ENCODE assay signal across 8 mouse cellular contexts in genomic region chr12:113119516-113120410, GRCm38 (mm10). TPM values are rescaled to one million over a fixed set of nuclear protein-coding genes. Genes with fewer than 3 reads are reported as not detected.
DNase-seq lines count a peak whose midpoint lies in the region; ATAC-seq and TF ChIP-seq lines count a peak whose summit lies in the region.

No protein-coding gene starts in this region.

- H3K27me3 ChIP-seq in CH12.LX (replicated peaks), result no peaks in the 10 kb centered on the region
- no peaks in the 10 kb centered on the region for H3K27me3 ChIP-seq in embryonic facial prominence, embryonic 13.5 days
- H3K27me3 ChIP-seq in heart, embryonic 11.5 days (ENCODE audit: control insufficient read depth, insufficient read depth, low read length), result no peaks in the 10 kb centered on the region
- no peaks in the 10 kb centered on the region for H3K27me3 ChIP-seq in kidney, embryonic 14.5 days (ENCODE audit: control insufficient read depth, insufficient read depth, low read length)
- no peaks in the 10 kb centered on the region for H3K27me3 ChIP-seq in liver, embryonic 11.5 days (replicated peaks; ENCODE audit: control insufficient read depth, insufficient read depth, low read length)
- H3K27me3 ChIP-seq in stomach, postnatal 0 days (ENCODE audit: control insufficient read depth, insufficient read depth, low read length), result no peaks in the 10 kb centered on the region

- TF ChIP-seq POLR2A in CH12.LX (IDR thresholded peaks at IDR 0.05; ENCODE audit: low read depth, low read length), result no peak

- H3K4me2 ChIP-seq in CH12.LX (ENCODE audit: insufficient read depth, low read depth, poor library complexity, severe bottlenecking), result no peak overlapping the region
- H3K4me2 ChIP-seq in embryonic facial prominence, embryonic 13.5 days, result no peak overlapping the region
- H3K4me2 ChIP-seq in heart, embryonic 11.5 days, result no peak overlapping the region
- H3K4me2 ChIP-seq in kidney, embryonic 14.5 days (replicated peaks; ENCODE audit: low read depth, low read length), result no peak overlapping the region
- no peak overlapping the region for H3K4me2 ChIP-seq in liver, embryonic 11.5 days
- H3K4me2 ChIP-seq in stomach, postnatal 0 days (replicated peaks; ENCODE audit: low read depth), result no peak overlapping the region

- H3K79me2 ChIP-seq in CH12.LX (replicated peaks; ENCODE audit: control insufficient read depth, extremely low read depth, insufficient read depth, poor library complexity, severe bottlenecking), result no peaks in the 10 kb centered on the region

- ATAC-seq in embryonic facial prominence, embryonic 13.5 days (ENCODE audit: insufficient number of reproducible peaks, insufficient read depth, low FRiP score, low TSS enrichment, low read depth), result peak; percentile 26; the same call in 1 of the 2 replicates
- ATAC-seq in heart, embryonic 11.5 days (replicated peaks; ENCODE audit: insufficient number of reproducible peaks, low FRiP score, low TSS enrichment), result peak; percentile 22; the same call in 1 of the 2 replicates
- ATAC-seq in kidney, embryonic 14.5 days (ENCODE audit: low FRiP score, low TSS enrichment), result peak; percentile 29; the same call in 1 of the 2 replicates
- ATAC-seq in liver, embryonic 11.5 days (replicated peaks; ENCODE audit: low FRiP score), result peak; percentile 43; the same call in 1 of the 2 replicates
- ATAC-seq in stomach, postnatal 0 days (ENCODE audit: low FRiP score, low TSS enrichment), result peak; percentile 71; the same call in 1 of the 2 replicates

- in situ Hi-C loops in CH12.LX (cut with MboI; ENCODE audit: low pct_ligation_motif_present, low pct_unique_long_range_greater_than_20kb, low sequenced_read_pairs), result no loop called here

- H3K36me3 ChIP-seq in CH12.LX (replicated peaks in 1 of 2; ENCODE audit: control insufficient read depth in 1 of 2, insufficient read depth in 1 of 2, low read length in 1 of 2), result peaks cover 86 to 98% of the 10 kb centered on the region in 2 experiments
- peaks cover 93% of the 10 kb centered on the region for H3K36me3 ChIP-seq in embryonic facial prominence, embryonic 13.5 days
- peaks cover 38% of the 10 kb centered on the region for H3K36me3 ChIP-seq in heart, embryonic 11.5 days (ENCODE audit: control insufficient read depth, insufficient read depth, low read length)
- peaks cover 89% of the 10 kb centered on the region for H3K36me3 ChIP-seq in kidney, embryonic 14.5 days (ENCODE audit: control insufficient read depth, insufficient read depth, low read length)
- H3K36me3 ChIP-seq in liver, embryonic 11.5 days (ENCODE audit: control insufficient read depth, insufficient read depth, low read length), result peaks cover 77% of the 10 kb centered on the region
- peaks cover 47% of the 10 kb centered on the region for H3K36me3 ChIP-seq in stomach, postnatal 0 days (ENCODE audit: control insufficient read depth, insufficient read depth, low read length)

- TF ChIP-seq CTCF in CH12.LX (conservative IDR thresholded peaks at IDR 0.05 in 1 of 2, IDR thresholded peaks at IDR 0.05 in 1 of 2; ENCODE audit: low read depth in 2 of 2, low read length in 2 of 2), result peak; percentile 81 to 88
- TF ChIP-seq CTCF in stomach, postnatal 0 days (IDR thresholded peaks at IDR 0.05; ENCODE audit: low read depth), result peak; percentile 97

- peaks cover 4 to 31% of the 10 kb centered on the region in 2 experiments; a peak in 2 of 4 replicates for H3K4me1 ChIP-seq in CH12.LX (ENCODE audit: control insufficient read depth in 1 of 2, insufficient read depth in 2 of 2)
- H3K4me1 ChIP-seq in embryonic facial prominence, embryonic 13.5 days, result no peaks in the 10 kb centered on the region
- H3K4me1 ChIP-seq in heart, embryonic 11.5 days (ENCODE audit: control insufficient read depth, insufficient read depth, low read length), result peaks cover 9% of the 10 kb centered on the region; the same call in 1 of the 2 replicates
- H3K4me1 ChIP-seq in kidney, embryonic 14.5 days (ENCODE audit: control insufficient read depth, insufficient read depth, low read length), result no peaks in the 10 kb centered on the region
- no peaks in the 10 kb centered on the region for H3K4me1 ChIP-seq in liver, embryonic 11.5 days (replicated peaks; ENCODE audit: control insufficient read depth, insufficient read depth, low read length)
- no peaks in the 10 kb centered on the region for H3K4me1 ChIP-seq in stomach, postnatal 0 days (replicated peaks; ENCODE audit: control insufficient read depth, insufficient read depth)

- H3K27ac ChIP-seq in CH12.LX (ENCODE audit: insufficient read depth, low read depth), result no peak overlapping the region
- H3K27ac ChIP-seq in embryonic facial prominence, embryonic 13.5 days, result no peak overlapping the region
- H3K27ac ChIP-seq in heart, embryonic 11.5 days (ENCODE audit: low read depth, low read length), result 0 out of 2 replicates have a peak overlapping the region, but pooled peaks have one; percentile 22
- H3K27ac ChIP-seq in kidney, embryonic 14.5 days (ENCODE audit: low read depth, low read length), result no peak overlapping the region
- no peak overlapping the region for H3K27ac ChIP-seq in liver, embryonic 11.5 days (ENCODE audit: low read depth, low read length)
- no peak overlapping the region for H3K27ac ChIP-seq in stomach, postnatal 0 days (replicated peaks)

- TF ChIP-seq EP300 in CH12.LX (IDR thresholded peaks at IDR 0.05; ENCODE audit: low read length), result no peak
- TF ChIP-seq EP300 in stomach, postnatal 0 days (optimal IDR thresholded peaks at IDR 0.05), result no peak

- no peaks in the 10 kb centered on the region for H3K9me3 ChIP-seq in CH12.LX (replicated peaks; ENCODE audit: low read length)
- H3K9me3 ChIP-seq in embryonic facial prominence, embryonic 13.5 days, result no peaks in the 10 kb centered on the region
- no peaks in the 10 kb centered on the region for H3K9me3 ChIP-seq in heart, embryonic 11.5 days (replicated peaks; ENCODE audit: control insufficient read depth, low read length)
- no peaks in the 10 kb centered on the region for H3K9me3 ChIP-seq in kidney, embryonic 14.5 days (ENCODE audit: control insufficient read depth, low read length)
- H3K9me3 ChIP-seq in liver, embryonic 11.5 days (ENCODE audit: control insufficient read depth, low read length), result no peaks in the 10 kb centered on the region
- H3K9me3 ChIP-seq in stomach, postnatal 0 days (ENCODE audit: control insufficient read depth, low read length), result no peaks in the 10 kb centered on the region

- 84% methylated on average over 20 of the region's 20 CpGs for WGBS in embryonic facial prominence, embryonic 13.5 days
- 77% methylated on average over 20 of the region's 20 CpGs for WGBS in heart, embryonic 11.5 days (ENCODE audit: insufficient replicate concordance)
- WGBS in kidney, embryonic 14.5 days, result 85% methylated on average over 20 of the region's 20 CpGs
- 88% methylated on average over 20 of the region's 20 CpGs for WGBS in liver, embryonic 11.5 days
- WGBS in stomach, postnatal 0 days, result 84% methylated on average over 17 of the region's 20 CpGs

- DNase-seq in CH12.LX (ENCODE audit: extremely low read depth), result peak; percentile 69
- DNase-seq in adrenal gland, postnatal 36 days, result peak; percentile 85 to 89
- peak; percentile 58 for DNase-seq in liver, embryonic 11.5 days (ENCODE audit: low spot score)
- DNase-seq in naive thymus-derived CD4-positive, alpha-beta T cell, adult 2 months (ENCODE audit: low read depth), result peak; percentile 83
- DNase-seq in stomach, postnatal 0 days (ENCODE audit: low spot score), result peak; percentile 84

- dilution Hi-C loops in CH12.LX (cut with MboI; ENCODE audit: extremely low pct_ligation_motif_present, extremely low pct_unique_long_range_greater_than_20kb, low sequenced_read_pairs), result no loop called here

- H3K9ac ChIP-seq in CH12.LX (ENCODE audit: insufficient read depth, low read depth), result no peak overlapping the region
- H3K9ac ChIP-seq in embryonic facial prominence, embryonic 13.5 days, result no peak overlapping the region
- H3K9ac ChIP-seq in heart, embryonic 11.5 days (ENCODE audit: low read depth, low read length), result no peak overlapping the region
- no peak overlapping the region for H3K9ac ChIP-seq in kidney, embryonic 14.5 days (ENCODE audit: low read depth, low read length)
- H3K9ac ChIP-seq in liver, embryonic 11.5 days (ENCODE audit: low read depth, low read length), result no peak overlapping the region
- no peak overlapping the region for H3K9ac ChIP-seq in stomach, postnatal 0 days (ENCODE audit: low read length)

- H3K4me3 ChIP-seq in CH12.LX (replicated peaks in 1 of 3; ENCODE audit: low read depth in 2 of 3, low read length in 2 of 3, poor library complexity in 1 of 3), result no peak overlapping the region
- H3K4me3 ChIP-seq in embryonic facial prominence, embryonic 13.5 days, result no peak overlapping the region
- no peak overlapping the region for H3K4me3 ChIP-seq in heart, embryonic 11.5 days (ENCODE audit: low read depth, low read length)
- no peak overlapping the region for H3K4me3 ChIP-seq in kidney, embryonic 14.5 days (ENCODE audit: low read length)
- no peak overlapping the region for H3K4me3 ChIP-seq in liver, embryonic 11.5 days (ENCODE audit: low read depth, low read length)
- H3K4me3 ChIP-seq in stomach, postnatal 0 days (ENCODE audit: low read depth, low read length), result no peak overlapping the region

- peak; percentile 23 for TF ChIP-seq RAD21 in CH12.LX (IDR thresholded peaks at IDR 0.05; ENCODE audit: low read depth, low read length)

RNA-seq across cellular contexts. Expression of gene Crip2, which starts 20.3 kb away (rescaled TPM):
- total RNA-seq in CH12.LX (2012; rRNA removed) (6.8 and 7.7 TPM in 2 replicates), CH12.LX (2014; rRNA removed) (0.16 TPM in 1 of 2 replicates, not detected in the other)
- 0.89 and 1.9 TPM in 2 replicates for polyA plus RNA-seq in CH12.LX (2012; ENCODE audit: insufficient read length, low read depth)
- 10 to 100 TPM; 51.8 to 52.5 TPM for total RNA-seq in adrenal gland, postnatal 36 days (2021)
- 63.4 and 72.3 TPM in 2 replicates for polyA plus RNA-seq in embryonic facial prominence, embryonic 13.5 days (2015; fragmentation: Nextera tagmentation; extraction: Ambion mirVana)
- polyA plus RNA-seq in heart, embryonic 11.5 days (2014; fragmentation: Nextera tagmentation; extraction: Ambion mirVana), result 1,118 and 1,169 TPM in 2 replicates
- 162 and 174 TPM in 2 replicates for polyA plus RNA-seq in kidney, embryonic 14.5 days (2014; fragmentation: Nextera tagmentation; extraction: Ambion mirVana)
- 80.6 and 86.9 TPM in 2 replicates for polyA plus RNA-seq in liver, embryonic 11.5 days (2014; fragmentation: Nextera tagmentation; extraction: Ambion mirVana)
- 106 and 112 TPM in 2 replicates for polyA plus RNA-seq in stomach, postnatal 0 days (2015; fragmentation: Nextera tagmentation; extraction: Ambion mirVana)

RNA-seq across cellular contexts. Expression of gene Mta1, which starts 21.7 kb away (rescaled TPM):
- total RNA-seq in CH12.LX (2012; rRNA removed) (29.5 and 39.4 TPM in 2 replicates), CH12.LX (2014; rRNA removed) (11.5 and 12.7 TPM in 2 replicates)
- polyA plus RNA-seq in CH12.LX (2012; ENCODE audit: insufficient read length, low read depth), result 68.6 and 76.7 TPM in 2 replicates
- total RNA-seq in adrenal gland, postnatal 36 days (2021), result 10 to 100 TPM; 76.8 to 99.8 TPM
- 18.5 and 18.6 TPM in 2 replicates for polyA plus RNA-seq in embryonic facial prominence, embryonic 13.5 days (2015; fragmentation: Nextera tagmentation; extraction: Ambion mirVana)
- 12.3 and 14.7 TPM in 2 replicates for polyA plus RNA-seq in heart, embryonic 11.5 days (2014; fragmentation: Nextera tagmentation; extraction: Ambion mirVana)
- 23.0 and 26.2 TPM in 2 replicates for polyA plus RNA-seq in kidney, embryonic 14.5 days (2014; fragmentation: Nextera tagmentation; extraction: Ambion mirVana)
- polyA plus RNA-seq in liver, embryonic 11.5 days (2014; fragmentation: Nextera tagmentation; extraction: Ambion mirVana), result 17.7 and 19.2 TPM in 2 replicates
- 4.9 and 5.3 TPM in 2 replicates for polyA plus RNA-seq in stomach, postnatal 0 days (2015; fragmentation: Nextera tagmentation; extraction: Ambion mirVana)

RNA-seq across cellular contexts. Expression of gene Crip1, which starts 26.4 kb away (rescaled TPM):
- total RNA-seq in CH12.LX (2012; rRNA removed) (61.5 and 77.2 TPM in 2 replicates), CH12.LX (2014; rRNA removed) (1.6 and 2.0 TPM in 2 replicates)
- polyA plus RNA-seq in CH12.LX (2012; ENCODE audit: insufficient read length, low read depth), result 1.6 and 2.8 TPM in 2 replicates
- total RNA-seq in adrenal gland, postnatal 36 days (2021), result 10 to 100 TPM; 44.1 to 71.1 TPM
- polyA plus RNA-seq in embryonic facial prominence, embryonic 13.5 days (2015; fragmentation: Nextera tagmentation; extraction: Ambion mirVana), result 224 and 230 TPM in 2 replicates
- polyA plus RNA-seq in heart, embryonic 11.5 days (2014; fragmentation: Nextera tagmentation; extraction: Ambion mirVana), result 525 and 533 TPM in 2 replicates
- polyA plus RNA-seq in kidney, embryonic 14.5 days (2014; fragmentation: Nextera tagmentation; extraction: Ambion mirVana), result 194 and 281 TPM in 2 replicates
- 148 and 150 TPM in 2 replicates for polyA plus RNA-seq in liver, embryonic 11.5 days (2014; fragmentation: Nextera tagmentation; extraction: Ambion mirVana)
- 585 and 865 TPM in 2 replicates for polyA plus RNA-seq in stomach, postnatal 0 days (2015; fragmentation: Nextera tagmentation; extraction: Ambion mirVana)

RNA-seq across cellular contexts. Expression of gene Tedc1, which starts 36.5 kb away (rescaled TPM):
- total RNA-seq in CH12.LX (2012; rRNA removed) (14.0 and 16.2 TPM in 2 replicates), CH12.LX (2014; rRNA removed) (5.4 and 6.4 TPM in 2 replicates)
- 9.0 and 9.8 TPM in 2 replicates for polyA plus RNA-seq in CH12.LX (2012; ENCODE audit: insufficient read length, low read depth)
- 1 to 10 TPM; 1.7 TPM for total RNA-seq in adrenal gland, postnatal 36 days (2021)
- 32.0 and 33.9 TPM in 2 replicates for polyA plus RNA-seq in embryonic facial prominence, embryonic 13.5 days (2015; fragmentation: Nextera tagmentation; extraction: Ambion mirVana)
- polyA plus RNA-seq in heart, embryonic 11.5 days (2014; fragmentation: Nextera tagmentation; extraction: Ambion mirVana), result 15.8 and 16.6 TPM in 2 replicates
- 33.0 and 37.4 TPM in 2 replicates for polyA plus RNA-seq in kidney, embryonic 14.5 days (2014; fragmentation: Nextera tagmentation; extraction: Ambion mirVana)
- 23.5 and 24.2 TPM in 2 replicates for polyA plus RNA-seq in liver, embryonic 11.5 days (2014; fragmentation: Nextera tagmentation; extraction: Ambion mirVana)
- 5.7 and 6.0 TPM in 2 replicates for polyA plus RNA-seq in stomach, postnatal 0 days (2015; fragmentation: Nextera tagmentation; extraction: Ambion mirVana)

RNA-seq across cellular contexts. Expression of gene Tex22, which starts 45.5 kb away (rescaled TPM):
- total RNA-seq in CH12.LX (2012; rRNA removed) (0.21 and 0.55 TPM in 2 replicates), CH12.LX (2014; rRNA removed) (not detected in 2 replicates)
- not detected in 2 replicates for polyA plus RNA-seq in CH12.LX (2012; ENCODE audit: insufficient read length, low read depth)
- under 1 TPM in 1 of 2 experiments, not detected in 1; 0.46 TPM for total RNA-seq in adrenal gland, postnatal 36 days (2021)
- polyA plus RNA-seq in embryonic facial prominence, embryonic 13.5 days (2015; fragmentation: Nextera tagmentation; extraction: Ambion mirVana), result not detected in 2 replicates
- 0.16 TPM in 1 of 2 replicates, not detected in the other for polyA plus RNA-seq in heart, embryonic 11.5 days (2014; fragmentation: Nextera tagmentation; extraction: Ambion mirVana)
- polyA plus RNA-seq in kidney, embryonic 14.5 days (2014; fragmentation: Nextera tagmentation; extraction: Ambion mirVana), result not detected in 2 replicates
- polyA plus RNA-seq in liver, embryonic 11.5 days (2014; fragmentation: Nextera tagmentation; extraction: Ambion mirVana), result not detected in 2 replicates
- not detected in 2 replicates for polyA plus RNA-seq in stomach, postnatal 0 days (2015; fragmentation: Nextera tagmentation; extraction: Ambion mirVana)

Comparison
In these comparisons a context has a peak if more than half of its experiments do, and no peak if none do; other contexts are left out.
1. RNA of gene Crip2, which starts 20.3 kb away (polyA plus RNA-seq): 1,118 to 1,169 TPM in heart, embryonic 11.5 days, 162 to 174 TPM in kidney, embryonic 14.5 days, 106 to 112 TPM in stomach, postnatal 0 days, 80.6 to 86.9 TPM in liver, embryonic 11.5 days and 63.4 to 72.3 TPM in embryonic facial prominence, embryonic 13.5 days; 0.89 to 1.9 TPM in CH12.LX; every median in the first group is over 10 times any median in the second.
2. RNA of gene Crip1, which starts 26.4 kb away (polyA plus RNA-seq): 585 to 865 TPM in stomach, postnatal 0 days, 525 to 533 TPM in heart, embryonic 11.5 days, 224 to 230 TPM in embryonic facial prominence, embryonic 13.5 days, 194 to 281 TPM in kidney, embryonic 14.5 days and 148 to 150 TPM in liver, embryonic 11.5 days; 1.6 to 2.8 TPM in CH12.LX; every median in the first group is over 10 times any median in the second.
3. Peak in every context shown above with its lines, with median percentiles within 50 percentile points of each other: DNase-seq and ATAC-seq.